Mouse (Mus musculus) small intestine, adult 2 months (tissue): ENCODE results near the gene Crebbp.

Experiments
- CTCF ChIP-seq: fragments of 200-500 bp; IDR thresholded peaks from 2 replicates; pipeline ENCODE4 v1.5.1; 2012; ENCODE audit warnings: low read depth, mild to moderate bottlenecking, control low read depth, inconsistent platforms, low read length, moderate library complexity, mixed read lengths; ENCODE audit not compliant: insufficient replicate concordance, insufficient read length; ENCODE audit errors: extremely low read depth
- POLR2A ChIP-seq: fragments of 200-500 bp; IDR thresholded peaks from 2 replicates; pipeline ENCODE4 v1.6.1; 2012; ENCODE audit warnings: low read depth, mild to moderate bottlenecking, control low read depth, inconsistent platforms, low read length, moderate library complexity

DNA sequence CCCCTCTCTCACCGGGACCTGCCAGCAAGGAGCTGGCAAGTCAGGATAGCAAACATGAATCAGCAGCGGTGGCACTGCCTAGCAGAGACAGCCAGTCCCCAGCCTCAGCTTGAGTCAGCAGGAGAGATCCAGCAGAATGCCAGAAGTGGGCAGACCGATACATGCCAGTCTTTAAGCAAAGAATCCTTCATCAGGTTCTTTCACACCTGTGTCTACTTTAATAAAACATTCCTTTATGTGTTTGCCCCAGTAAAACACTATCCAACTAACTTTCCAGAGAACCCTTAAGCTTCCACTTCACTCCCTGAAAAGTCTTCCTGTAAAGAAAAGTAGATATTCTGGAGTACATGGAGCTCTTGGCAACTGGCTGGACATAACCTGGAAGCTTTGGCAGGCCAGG is 35.0 kb upstream of the Crebbp start:
- TF ChIP-seq CTCF (no peak), POLR2A (no peak)
